Mouse (Mus musculus): ENCODE measurements around the gene Kctd3.
A peak's percentile ranks its signal among the peaks of the same experiment; 100 is the strongest.
"Not testable (repeated sequence)": the region's sequence is repeated elsewhere in the genome, so short reads cannot be mapped to it uniquely, and the experiment has no call there.

Kctd3 gene

GRCm38 (mm10) chr1:189007239-189007979 is at the start of gene Kctd3:
Gene Kctd3, minus strand, starts transcription at chr1:189007841.
- DNase-seq (ENCODE audit: low spot score): peak; percentile 100

- no peak for DNase-seq (ENCODE audit: low spot score)
These were observed 49.8 kb upstream of the Kctd3 start for GRCm38 (mm10) chr1:189057425-189057824.

- no peak for DNase-seq (ENCODE audit: low spot score)
These were observed 48.3 kb upstream of the Kctd3 start for GRCm38 (mm10) chr1:189055933-189056332.

GRCm38 (mm10) chr1:189054941-189055551 is 47.4 kb upstream of the Kctd3 start:
- no peak for DNase-seq (ENCODE audit: low spot score)

GRCm38 (mm10) chr1:189054191-189054590 is 46.5 kb upstream of the Kctd3 start:
- DNase-seq (ENCODE audit: low spot score): no peak

- no peak for DNase-seq (ENCODE audit: low spot score)
These were observed 44.5 kb upstream of the Kctd3 start for GRCm38 (mm10) chr1:189052189-189052588.

- no peak for DNase-seq (ENCODE audit: low spot score)
These were observed 42.5 kb upstream of the Kctd3 start for GRCm38 (mm10) chr1:189050122-189050521.

- no peak for DNase-seq (ENCODE audit: low spot score)
These were observed 40.7 kb upstream of the Kctd3 start for GRCm38 (mm10) chr1:189048331-189048730.

GRCm38 (mm10) chr1:189047918-189048317 is 40.3 kb upstream of the Kctd3 start:
- no peak for DNase-seq (ENCODE audit: low spot score)

- no peak for DNase-seq (ENCODE audit: low spot score)
These were observed 39.2 kb upstream of the Kctd3 start for GRCm38 (mm10) chr1:189046831-189047230.

- no peak for DNase-seq (ENCODE audit: low spot score)
These were observed 38.7 kb upstream of the Kctd3 start for GRCm38 (mm10) chr1:189046301-189046700.

GRCm38 (mm10) chr1:189041261-189041660 is 33.6 kb upstream of the Kctd3 start:
- no peak for DNase-seq (ENCODE audit: low spot score)

- no peak for DNase-seq (ENCODE audit: low spot score)
These were observed 31.7 kb upstream of the Kctd3 start for GRCm38 (mm10) chr1:189039348-189039747.

- not testable (repeated sequence) for DNase-seq (ENCODE audit: low spot score)
These were observed 25.2 kb upstream of the Kctd3 start for GRCm38 (mm10) chr1:189032817-189033216.

GRCm38 (mm10) chr1:189030975-189031374 is 23.3 kb upstream of the Kctd3 start:
- DNase-seq (ENCODE audit: low spot score): no peak

- peak; percentile 57 for DNase-seq (ENCODE audit: low spot score)
These were observed 20.6 kb upstream of the Kctd3 start for GRCm38 (mm10) chr1:189028267-189028666.

GRCm38 (mm10) chr1:189026885-189027284 is 19.2 kb upstream of the Kctd3 start:
- DNase-seq (ENCODE audit: low spot score): peak; percentile 55

- DNase-seq (ENCODE audit: low spot score): no peak
These were observed 16.1 kb upstream of the Kctd3 start for GRCm38 (mm10) chr1:189023701-189024080.

- DNase-seq (ENCODE audit: low spot score): no peak
These were observed 15.5 kb upstream of the Kctd3 start for GRCm38 (mm10) chr1:189022925-189023700.

GRCm38 (mm10) chr1:189015372-189015771 is 7.7 kb upstream of the Kctd3 start:
- no peak for DNase-seq (ENCODE audit: low spot score)

GRCm38 (mm10) chr1:189013587-189013921 is 5.9 kb upstream of the Kctd3 start:
- no peak for DNase-seq (ENCODE audit: low spot score)

- DNase-seq (ENCODE audit: low spot score): no peak
These were observed 5.4 kb upstream of the Kctd3 start for GRCm38 (mm10) chr1:189012846-189013586.
